In the genomic region with DNA sequence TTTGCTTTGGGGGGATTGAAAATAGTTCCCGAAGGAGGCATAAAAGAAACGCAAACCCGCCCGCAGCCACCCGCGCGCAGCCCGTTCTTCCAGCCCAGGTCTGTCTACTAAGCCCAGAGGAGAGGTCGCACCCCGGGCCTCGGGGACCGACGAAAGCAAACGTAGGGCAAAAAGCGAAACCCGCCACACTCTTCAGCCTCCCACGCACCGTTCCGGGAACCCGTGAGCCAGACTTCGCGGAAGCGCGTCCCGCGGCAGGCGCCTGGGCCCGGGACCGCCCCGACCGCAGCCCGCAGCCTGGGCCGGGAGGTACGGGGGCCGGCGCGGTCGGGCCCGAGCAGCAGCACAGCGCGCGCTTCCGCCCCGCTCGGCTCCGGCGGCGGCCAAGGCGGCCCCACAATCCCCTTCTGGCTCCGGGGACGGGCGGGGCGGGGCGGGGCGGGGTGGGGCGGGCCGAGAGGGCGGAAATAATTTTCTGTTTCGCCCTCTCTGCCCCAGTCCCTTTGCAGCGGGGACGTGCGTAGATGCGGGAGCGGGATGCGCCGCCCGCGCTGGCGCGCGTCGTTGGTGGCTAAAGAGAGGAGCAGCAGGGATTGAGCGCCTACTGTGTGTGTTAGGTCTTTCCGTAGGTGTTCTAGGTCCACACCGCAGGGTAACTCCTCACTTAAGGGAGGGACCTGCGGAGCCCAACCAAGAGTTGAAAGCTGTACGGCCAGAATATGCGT, we compare ENCODE assay signal across 8 mouse cellular contexts. TPM values are rescaled to one million over a fixed set of nuclear protein-coding genes. Genes with fewer than 3 reads are reported as not detected.
DNase-seq lines count a peak whose midpoint lies in the region; ATAC-seq lines count a peak whose summit lies in the region.

No protein-coding gene starts in this region.

- no peaks in the 10 kb centered on the region; the same call in 1 of the 2 replicates for H3K36me3 ChIP-seq in intestine, embryonic 16.5 days (ENCODE audit: control insufficient read depth, insufficient read depth, low read length)
- no peaks in the 10 kb centered on the region for H3K36me3 ChIP-seq in limb, embryonic 11.5 days (ENCODE audit: control insufficient read depth, insufficient read depth, low read length)
- H3K36me3 ChIP-seq in midbrain, embryonic 11.5 days (ENCODE audit: control insufficient read depth, insufficient read depth, low read length): no peaks in the 10 kb centered on the region; the same call in 1 of the 2 replicates

- peaks cover 39% of the 10 kb centered on the region for H3K4me1 ChIP-seq in intestine, embryonic 16.5 days (ENCODE audit: control insufficient read depth, insufficient read depth, low read length)
- peaks cover 24% of the 10 kb centered on the region for H3K4me1 ChIP-seq in limb, embryonic 11.5 days (ENCODE audit: control insufficient read depth, insufficient read depth, low read length)
- peaks cover 38% of the 10 kb centered on the region for H3K4me1 ChIP-seq in midbrain, embryonic 11.5 days (ENCODE audit: control insufficient read depth, insufficient read depth, low read length)

- peak overlapping the region; percentile 90 for H3K27ac ChIP-seq in intestine, embryonic 16.5 days (ENCODE audit: low read length)
- H3K27ac ChIP-seq in limb, embryonic 11.5 days (replicated peaks; ENCODE audit: low read depth, low read length): 0 out of 2 replicates have a peak overlapping the region, but pooled peaks have one; percentile 22
- no peak overlapping the region for H3K27ac ChIP-seq in midbrain, embryonic 11.5 days (ENCODE audit: low read depth, low read length)

- ATAC-seq in granulocyte monocyte progenitor cell, adult 5-6 weeks (replicated peaks; ENCODE audit: poor library complexity, severe bottlenecking): peak; percentile 50
- peak; percentile 76 for ATAC-seq in intestine, embryonic 16.5 days
- peak; percentile 78 for ATAC-seq in limb, embryonic 11.5 days (ENCODE audit: insufficient number of reproducible peaks, low FRiP score, low TSS enrichment, low read depth)
- ATAC-seq in midbrain, embryonic 11.5 days (ENCODE audit: low FRiP score): peak; percentile 83

- H3K9ac ChIP-seq in intestine, embryonic 16.5 days (ENCODE audit: low read depth, low read length): peak overlapping the region; percentile 96
- peak overlapping the region; percentile 80 for H3K9ac ChIP-seq in limb, embryonic 11.5 days (ENCODE audit: low read length)
- H3K9ac ChIP-seq in midbrain, embryonic 11.5 days (ENCODE audit: low read length): peak overlapping the region; percentile 81

- H3K9me3 ChIP-seq in intestine, embryonic 16.5 days (ENCODE audit: control insufficient read depth, low read length): no peaks in the 10 kb centered on the region
- no peaks in the 10 kb centered on the region for H3K9me3 ChIP-seq in limb, embryonic 11.5 days (ENCODE audit: control insufficient read depth, low read length)
- H3K9me3 ChIP-seq in midbrain, embryonic 11.5 days (ENCODE audit: control insufficient read depth, low read length): no peaks in the 10 kb centered on the region

- under 1% methylated on average over 63 of the region's 78 CpGs for WGBS in intestine, embryonic 16.5 days
- under 1% methylated on average over 69 of the region's 78 CpGs for WGBS in limb, embryonic 11.5 days
- WGBS in midbrain, embryonic 11.5 days: under 1% methylated on average over 65 of the region's 78 CpGs

- H3K4me3 ChIP-seq in intestine, embryonic 16.5 days (ENCODE audit: low read length): peak overlapping the region; percentile 88
- peak overlapping the region; percentile 53 for H3K4me3 ChIP-seq in limb, embryonic 11.5 days (ENCODE audit: low read depth, low read length)
- peak overlapping the region; percentile 63 for H3K4me3 ChIP-seq in midbrain, embryonic 11.5 days (ENCODE audit: low read depth, low read length)

- peak overlapping the region; percentile 77 for H3K4me2 ChIP-seq in intestine, embryonic 16.5 days (ENCODE audit: low read depth, low read length)
- peak overlapping the region; percentile 50 for H3K4me2 ChIP-seq in limb, embryonic 11.5 days (ENCODE audit: low read depth, severe bottlenecking)
- peak overlapping the region; percentile 50 for H3K4me2 ChIP-seq in midbrain, embryonic 11.5 days

- 0 out of 2 replicates have a peak, but pooled peaks cover 4% of the 10 kb centered on the region for H3K27me3 ChIP-seq in intestine, embryonic 16.5 days (replicated peaks; ENCODE audit: control insufficient read depth, insufficient read depth, low read length)
- peaks cover 9% of the 10 kb centered on the region; the same call in 1 of the 2 replicates for H3K27me3 ChIP-seq in limb, embryonic 11.5 days (ENCODE audit: control insufficient read depth, insufficient read depth, low read length)
- peaks cover 12% of the 10 kb centered on the region for H3K27me3 ChIP-seq in midbrain, embryonic 11.5 days (ENCODE audit: control insufficient read depth, insufficient read depth, low read length)

- peak; percentile 63 for DNase-seq in ovary, adult 18-20 months (ENCODE audit: low spot score)
- no peak for DNase-seq in ovary, postnatal 10 days (ENCODE audit: low spot score)
- peak; percentile 78 for DNase-seq in embryo, embryonic 10.5 days (ENCODE audit: low spot score)
- DNase-seq in limb, embryonic 11.5 days (ENCODE audit: low spot score): peak; percentile 83
- DNase-seq in midbrain, embryonic 11.5 days (ENCODE audit: low spot score, missing footprints): peak; percentile 95
- DNase-seq in spleen, adult 18-20 months: peak; percentile 75 to 76

RNA-seq across cellular contexts. Expression of a gene that starts 3.1 kb away (rescaled TPM):
- total RNA-seq in granulocyte monocyte progenitor cell, adult 5-6 weeks (2014; fragmentation: Nextera tagmentation): 5.7 and 8.5 TPM in 2 replicates
- total RNA-seq in granulocyte monocyte progenitor cell, adult 5-6 weeks (2017): 4.9 and 6.5 TPM in 2 replicates
- 2.2 and 2.6 TPM in 2 replicates for polyA plus RNA-seq in intestine, embryonic 16.5 days (2015; fragmentation: Nextera tagmentation; extraction: Ambion mirVana)
- polyA plus RNA-seq in limb, embryonic 11.5 days (2014; fragmentation: Nextera tagmentation; extraction: Ambion mirVana): 4.0 and 4.1 TPM in 2 replicates
- polyA plus RNA-seq in midbrain, embryonic 11.5 days (2014; fragmentation: Nextera tagmentation; extraction: Ambion mirVana): 3.5 and 4.3 TPM in 2 replicates

RNA-seq across cellular contexts. Expression of a gene that starts 25.5 kb away (rescaled TPM):
- 48.1 and 62.9 TPM in 2 replicates for total RNA-seq in granulocyte monocyte progenitor cell, adult 5-6 weeks (2014; fragmentation: Nextera tagmentation)
- 0.82 and 6.5 TPM in 2 replicates for total RNA-seq in granulocyte monocyte progenitor cell, adult 5-6 weeks (2017)
- polyA plus RNA-seq in intestine, embryonic 16.5 days (2015; fragmentation: Nextera tagmentation; extraction: Ambion mirVana): 120 and 135 TPM in 2 replicates
- 8.8 and 10.9 TPM in 2 replicates for polyA plus RNA-seq in limb, embryonic 11.5 days (2014; fragmentation: Nextera tagmentation; extraction: Ambion mirVana)
- 13.4 and 19.0 TPM in 2 replicates for polyA plus RNA-seq in midbrain, embryonic 11.5 days (2014; fragmentation: Nextera tagmentation; extraction: Ambion mirVana)

RNA-seq across cellular contexts. Expression of a gene that starts 30.6 kb away (rescaled TPM):
- total RNA-seq in granulocyte monocyte progenitor cell, adult 5-6 weeks (2014; fragmentation: Nextera tagmentation): 7.5 and 8.1 TPM in 2 replicates
- 1.6 and 2.5 TPM in 2 replicates for total RNA-seq in granulocyte monocyte progenitor cell, adult 5-6 weeks (2017)
- polyA plus RNA-seq in intestine, embryonic 16.5 days (2015; fragmentation: Nextera tagmentation; extraction: Ambion mirVana): 1.1 and 1.3 TPM in 2 replicates
- 12.5 and 12.6 TPM in 2 replicates for polyA plus RNA-seq in limb, embryonic 11.5 days (2014; fragmentation: Nextera tagmentation; extraction: Ambion mirVana)
- 7.0 and 12.0 TPM in 2 replicates for polyA plus RNA-seq in midbrain, embryonic 11.5 days (2014; fragmentation: Nextera tagmentation; extraction: Ambion mirVana)

RNA-seq across cellular contexts. Expression of a gene that starts 40.1 kb away (rescaled TPM):
- total RNA-seq in granulocyte monocyte progenitor cell, adult 5-6 weeks (2014; fragmentation: Nextera tagmentation): 6.3 and 14.3 TPM in 2 replicates
- 1.8 and 2.8 TPM in 2 replicates for total RNA-seq in granulocyte monocyte progenitor cell, adult 5-6 weeks (2017)
- 11.9 and 12.1 TPM in 2 replicates for polyA plus RNA-seq in intestine, embryonic 16.5 days (2015; fragmentation: Nextera tagmentation; extraction: Ambion mirVana)
- polyA plus RNA-seq in limb, embryonic 11.5 days (2014; fragmentation: Nextera tagmentation; extraction: Ambion mirVana): 23.3 and 25.4 TPM in 2 replicates
- 13.4 and 16.1 TPM in 2 replicates for polyA plus RNA-seq in midbrain, embryonic 11.5 days (2014; fragmentation: Nextera tagmentation; extraction: Ambion mirVana)

RNA-seq across cellular contexts. Expression of a gene that starts 43.0 kb away (rescaled TPM):
- 181 and 283 TPM in 2 replicates for total RNA-seq in granulocyte monocyte progenitor cell, adult 5-6 weeks (2014; fragmentation: Nextera tagmentation)
- 168 and 196 TPM in 2 replicates for total RNA-seq in granulocyte monocyte progenitor cell, adult 5-6 weeks (2017)
- 419 and 429 TPM in 2 replicates for polyA plus RNA-seq in intestine, embryonic 16.5 days (2015; fragmentation: Nextera tagmentation; extraction: Ambion mirVana)
- polyA plus RNA-seq in limb, embryonic 11.5 days (2014; fragmentation: Nextera tagmentation; extraction: Ambion mirVana): 546 and 550 TPM in 2 replicates
- 477 and 517 TPM in 2 replicates for polyA plus RNA-seq in midbrain, embryonic 11.5 days (2014; fragmentation: Nextera tagmentation; extraction: Ambion mirVana)
